Mouse (Mus musculus) cerebellum, adult 2 months (tissue): ENCODE measurements at regions not wholly inside any gene's neighbourhood (a gene's known extent, or its start where the extent isn't known, plus 50 kb on each side); places are given as distances from the start of the nearest gene placed in this dataset.
A peak's percentile ranks its signal among the peaks of the same experiment; 100 is the strongest.

Source experiments
- DNase-seq, 2 experiments: peaks; one replicate each; pipeline ENCODE4 v3.0.0; 2021
- H3K27ac ChIP-seq: fragments of 200-500 bp; 2 replicates; pipeline ENCODE4 v1.5.1; 2012; ENCODE audit warnings: low read length, control low read depth, inconsistent platforms; ENCODE audit not compliant: insufficient read depth
- H3K27me3 ChIP-seq: fragments of 200-500 bp; 2 replicates; pipeline ENCODE4 v1.6.1; 2012; ENCODE audit warnings: inconsistent platforms, mild to moderate bottlenecking, low read length, moderate library complexity; ENCODE audit not compliant: control insufficient read depth, insufficient read depth
- H3K4me1 ChIP-seq: fragments of 200-500 bp; 2 replicates; pipeline ENCODE4 v1.6.1; 2011; ENCODE audit warnings: low read length; ENCODE audit not compliant: control insufficient read depth, insufficient read depth
- H3K4me3 ChIP-seq: fragments of 200-500 bp; replicated peaks from 2 replicates; pipeline ENCODE3; 2011; ENCODE audit warnings: mild to moderate bottlenecking, low read depth, low read length, control low read depth; ENCODE audit not compliant: insufficient read depth
- CTCF ChIP-seq: fragments of 200-500 bp; IDR thresholded peaks from 2 replicates; pipeline ENCODE4 v1.5.1; 2011; ENCODE audit warnings: low read depth, mild to moderate bottlenecking, control low read depth, low read length, moderate library complexity, borderline replicate concordance; ENCODE audit not compliant: insufficient read depth
- POLR2A ChIP-seq: fragments of 200-500 bp; IDR thresholded peaks from 2 replicates; pipeline ENCODE4 v1.6.1; 2011; ENCODE audit warnings: low read length, control low read depth, borderline replicate concordance; ENCODE audit not compliant: insufficient read depth
- WGBS: fragments of 180-500 bp; shearing (Covaris S2); methylation state at CpG from one replicate; pipeline ENCODE4 v1.1.7; 2018; 5-methylcytosine and 5-hydroxymethylcytosine counted together

DNA sequence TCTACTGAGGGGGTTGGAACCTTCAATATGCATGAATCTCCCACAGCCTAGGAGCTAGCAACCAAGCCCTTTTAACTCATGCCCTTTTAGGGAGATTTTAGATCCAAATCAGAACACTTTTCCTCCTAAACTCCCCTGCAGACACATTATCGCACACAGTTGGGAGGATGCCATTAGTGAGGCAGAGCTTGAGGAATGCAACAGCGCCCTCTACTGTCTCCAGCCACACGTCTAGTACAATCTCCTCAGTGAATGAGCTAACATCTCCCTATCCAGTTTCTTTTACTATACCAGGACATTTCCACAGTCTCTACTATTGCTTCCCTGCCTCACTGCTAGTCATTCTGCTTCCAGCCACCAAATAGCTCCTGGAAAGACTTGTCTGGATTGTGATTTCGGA, 59.3 kb downstream of the 1700080O16Rik start:
- DNase-seq, result peak; percentile 40 to 46
- WGBS, result 15% methylated on average over 4 of the region's 4 CpGs
- H3K4me3 ChIP-seq, result no peak overlapping the region
- TF ChIP-seq POLR2A (no peak), CTCF (peak; percentile 69)
- no peaks in the 10 kb centered on the region for H3K27me3 ChIP-seq
- H3K27ac ChIP-seq, result no peak overlapping the region
- H3K4me1 ChIP-seq, result no peaks in the 10 kb centered on the region

DNA sequence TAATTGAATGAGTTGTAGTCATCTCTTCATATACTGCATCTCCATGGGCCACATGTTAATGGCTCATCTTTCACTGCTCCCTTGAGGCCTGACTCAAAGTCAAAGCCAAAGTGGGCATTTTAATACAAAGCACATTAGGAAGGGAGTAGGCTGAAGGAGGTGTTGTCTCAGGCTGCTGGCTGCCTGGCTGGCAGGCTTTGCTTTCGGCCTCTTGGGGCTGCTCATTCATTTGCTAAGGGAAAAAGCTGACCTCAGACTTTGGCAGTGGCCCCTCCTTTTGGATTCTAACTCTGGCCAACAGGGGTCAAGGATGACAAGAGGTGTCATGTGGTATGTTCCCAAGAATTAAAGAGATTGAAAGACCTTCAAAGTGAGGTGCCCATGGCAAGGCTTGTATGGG, 61.0 kb downstream of the 1700080O16Rik start:
- Histone ChIP-seq H3K27me3 (no peaks in the 10 kb centered on the region), H3K4me3 (no peak overlapping the region), H3K4me1 (no peaks in the 10 kb centered on the region), H3K27ac (no peak overlapping the region)
- no peak for DNase-seq
- no peak for TF ChIP-seq POLR2A
- no peak for TF ChIP-seq CTCF
- WGBS, result 32% methylated on average over 1 of the region's 1 CpGs

DNA sequence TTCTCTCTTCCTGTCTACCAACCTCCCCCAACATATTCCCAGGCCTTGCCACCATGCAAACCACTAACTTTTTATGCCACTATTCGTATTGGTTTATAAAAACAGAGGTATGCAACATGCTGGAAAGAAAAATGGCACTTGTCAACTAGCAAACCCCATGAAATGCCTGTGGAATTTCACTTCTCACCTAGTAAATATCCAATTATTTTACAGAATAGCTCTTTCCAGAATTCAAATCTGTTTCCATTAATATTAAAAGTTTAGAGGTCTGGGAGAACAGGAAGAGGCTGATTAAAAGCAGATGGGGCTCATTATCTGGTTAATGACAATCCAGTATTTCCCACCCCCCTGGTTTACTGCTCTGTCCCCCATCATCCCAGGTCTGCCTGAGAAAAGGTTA, 62.0 kb downstream of the 1700080O16Rik start:
- no peak overlapping the region for H3K27ac ChIP-seq
- no peaks in the 10 kb centered on the region for H3K27me3 ChIP-seq
- DNase-seq, result no peak
- WGBS, result 90% methylated on average over 1 of the region's 1 CpGs
- H3K4me3 ChIP-seq, result no peak overlapping the region
- no peak for TF ChIP-seq CTCF
- TF ChIP-seq POLR2A, result no peak
- H3K4me1 ChIP-seq, result no peaks in the 10 kb centered on the region

DNA sequence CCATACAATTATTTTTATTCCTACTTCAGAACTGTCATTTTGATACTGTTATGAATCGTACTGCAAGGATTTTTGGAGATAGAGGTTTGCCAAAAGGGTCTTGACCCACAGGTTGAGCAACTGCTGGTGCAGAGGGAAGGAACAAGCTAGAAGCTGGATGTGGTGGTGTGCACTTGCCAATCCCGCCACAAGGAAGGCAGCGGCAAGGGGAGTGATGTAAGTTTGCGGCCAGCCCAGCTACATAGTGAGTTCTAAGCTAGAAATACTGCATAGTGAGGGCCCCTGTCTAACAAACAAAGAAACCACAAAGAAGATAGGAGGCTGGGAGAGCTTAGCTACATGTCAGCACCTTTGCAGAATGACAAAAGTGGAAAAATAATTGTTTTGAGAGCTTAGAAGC, 74.1 kb downstream of the 1700080O16Rik start:
- no peak overlapping the region for H3K4me3 ChIP-seq
- H3K27ac ChIP-seq, result no peak overlapping the region
- TF ChIP-seq POLR2A (no peak), CTCF (no peak)
- DNase-seq, result no peak
- no peaks in the 10 kb centered on the region for H3K27me3 ChIP-seq
- 88% methylated on average over 4 of the region's 4 CpGs for WGBS
- H3K4me1 ChIP-seq, result no peaks in the 10 kb centered on the region

DNA sequence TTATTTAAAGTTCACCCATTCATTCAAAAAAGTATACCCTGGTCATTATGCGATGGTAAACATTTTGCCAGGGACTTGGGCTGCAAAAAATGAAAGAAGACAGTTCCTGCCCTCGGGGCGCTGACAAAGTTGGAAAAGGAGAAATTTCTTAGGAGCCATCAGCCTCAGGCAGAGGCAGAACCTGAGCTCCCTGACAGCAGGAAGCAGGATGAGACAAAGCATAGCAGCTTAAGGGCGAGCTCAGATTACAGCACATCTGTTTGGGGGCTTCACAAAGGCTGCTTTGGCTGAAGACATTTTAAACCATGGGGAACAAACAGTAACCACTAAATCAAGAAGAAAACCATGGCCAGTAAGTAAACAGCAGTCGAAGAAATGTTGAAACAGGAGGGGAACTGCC, 75.5 kb downstream of the 1700080O16Rik start:
- 29% methylated on average over 5 of the region's 5 CpGs for WGBS
- TF ChIP-seq POLR2A, result no peak
- TF ChIP-seq CTCF, result no peak
- Histone ChIP-seq H3K27ac (no peak overlapping the region), H3K4me1 (no peaks in the 10 kb centered on the region), H3K4me3 (no peak overlapping the region), H3K27me3 (no peaks in the 10 kb centered on the region)
- no peak for DNase-seq

DNA sequence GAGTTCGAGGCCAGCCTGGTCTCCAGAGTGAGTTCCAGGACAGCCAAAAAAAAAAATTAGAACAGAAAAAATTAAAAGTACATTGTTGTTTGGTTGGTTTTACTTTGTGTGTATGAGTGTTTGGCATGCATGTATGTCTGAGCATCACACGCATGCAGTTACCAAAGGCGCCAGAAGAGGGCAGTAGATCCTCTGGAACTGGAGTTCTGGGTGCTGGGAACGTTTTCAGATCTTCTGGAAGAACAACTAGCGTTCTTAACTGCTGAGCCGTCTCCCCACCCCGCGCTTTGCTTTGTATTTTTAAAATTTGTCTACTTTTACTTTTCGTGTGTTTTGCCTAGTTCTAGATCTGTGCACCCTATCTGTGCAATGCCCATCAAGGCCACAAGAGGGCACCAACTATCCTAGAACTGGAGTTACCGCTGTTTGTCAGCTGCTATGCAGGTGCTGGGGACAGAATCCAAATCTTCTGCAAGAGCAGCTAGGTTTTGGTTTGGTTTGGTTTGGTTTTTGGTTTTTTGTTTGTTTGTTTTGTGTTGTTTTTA, 76.9 kb downstream of the 1700080O16Rik start:
- no peak overlapping the region for H3K27ac ChIP-seq
- no peaks in the 10 kb centered on the region for H3K4me1 ChIP-seq
- DNase-seq, result no peak
- TF ChIP-seq CTCF (no peak), POLR2A (no peak)
- no peaks in the 10 kb centered on the region for H3K27me3 ChIP-seq
- WGBS, result 82% methylated on average over 10 of the region's 10 CpGs
- H3K4me3 ChIP-seq, result no peak overlapping the region

DNA sequence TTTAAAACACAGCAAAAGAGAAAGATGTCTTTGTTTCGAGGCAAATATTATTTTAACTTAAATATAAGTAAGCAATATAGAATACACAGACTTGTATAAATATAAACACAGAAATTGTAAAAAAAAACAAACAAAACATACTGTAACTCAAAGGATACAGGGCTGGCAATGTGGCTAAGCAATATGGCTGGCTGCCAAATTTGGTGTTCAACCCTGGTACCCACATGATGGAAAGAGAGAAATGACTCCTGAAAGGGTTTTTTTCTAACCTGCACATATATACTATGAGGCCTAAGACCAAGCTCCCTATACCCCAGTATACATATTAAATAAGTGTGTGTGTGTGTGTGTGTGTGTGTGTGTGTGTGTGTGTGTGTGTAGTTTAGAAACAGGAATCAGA, 79.9 kb downstream of the 1700080O16Rik start:
- TF ChIP-seq CTCF (no peak), POLR2A (no peak)
- WGBS, result 47% methylated on average over 1 of the region's 1 CpGs

DNA sequence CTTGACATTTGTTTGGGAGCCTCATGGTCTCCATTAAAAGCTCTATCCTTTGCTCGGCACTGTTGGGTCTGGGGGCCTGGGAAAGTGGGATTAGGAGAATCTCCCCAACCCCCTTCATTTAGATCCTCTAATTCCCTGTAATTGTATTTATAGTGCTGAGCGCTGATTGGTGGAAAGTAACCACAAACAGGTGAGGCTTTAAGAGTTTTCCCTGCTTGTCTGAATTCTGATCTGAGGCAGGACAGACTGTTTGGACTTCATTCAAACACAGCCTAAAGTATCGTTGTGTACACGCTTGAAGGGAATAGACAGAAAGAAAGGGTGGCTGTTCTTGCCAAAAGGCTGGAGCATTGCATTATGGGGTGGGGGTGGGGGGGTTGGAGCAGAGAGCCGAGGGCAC, 85.1 kb upstream of the Usp26 start:
- no peak for TF ChIP-seq POLR2A
- TF ChIP-seq CTCF, result no peak
- WGBS, result 39% methylated on average over 5 of the region's 5 CpGs
- no peaks in the 10 kb centered on the region for H3K4me1 ChIP-seq
- H3K27ac ChIP-seq, result no peak overlapping the region
- no peak for DNase-seq
- H3K27me3 ChIP-seq, result no peaks in the 10 kb centered on the region
- H3K4me3 ChIP-seq, result no peak overlapping the region

More for the DNA sequence above, 79.9 kb downstream of the 1700080O16Rik start:
- Histone ChIP-seq H3K27me3 (no peaks in the 10 kb centered on the region), H3K27ac (no peak overlapping the region), H3K4me3 (no peak overlapping the region), H3K4me1 (no peaks in the 10 kb centered on the region)
- DNase-seq, result no peak
